Mouse (Mus musculus) left cerebral cortex, adult 11 months (tissue): ENCODE measurements around the gene Fanca.
A peak's percentile ranks its signal among the peaks of the same experiment; 100 is the strongest.

Source experiments
- DNase-seq: peaks from one replicate; pipeline ENCODE4 v3.0.0; 2022; ENCODE audit warnings: low spot score

Gene Fanca

DNA sequence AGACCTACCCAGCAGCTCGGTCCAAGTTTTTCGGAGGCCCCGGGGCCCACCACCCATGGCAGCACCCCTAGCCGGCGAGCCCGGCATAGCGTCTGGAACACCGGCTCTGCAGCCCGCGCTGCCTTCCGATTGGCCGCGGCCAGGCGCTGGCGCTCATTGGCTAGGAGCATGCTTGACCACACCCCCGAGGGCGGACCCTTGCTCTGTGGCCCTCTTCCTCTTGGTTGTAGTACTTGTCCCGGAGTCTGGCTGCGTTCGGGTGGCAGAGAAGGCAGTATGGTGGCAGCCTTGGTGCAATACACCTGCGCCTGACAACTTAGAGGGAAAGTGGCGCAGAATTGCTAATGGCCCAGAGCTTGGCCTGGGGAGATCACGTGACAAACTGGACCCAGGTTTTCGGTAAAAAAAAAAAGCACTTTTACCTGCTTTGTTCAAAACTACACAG, at the start of gene Fanca:
TSS of gene Fanca (minus strand) at position 110 of the 445 bp plus-strand sequence.
- DNase-seq: peak; percentile 82

GRCm38 (mm10) chr8:123361082-123361739, 42.8 kb upstream of the Fanca start:
- DNase-seq: peak; percentile 70

GRCm38 (mm10) chr8:123353216-123353615, 34.8 kb upstream of the Fanca start:
- no peak for DNase-seq

GRCm38 (mm10) chr8:123352786-123353185, 34.4 kb upstream of the Fanca start:
- DNase-seq: peak; percentile 55

- DNase-seq: no peak
These were observed 33.7 kb upstream of the Fanca start for GRCm38 (mm10) chr8:123352118-123352517.

DNA sequence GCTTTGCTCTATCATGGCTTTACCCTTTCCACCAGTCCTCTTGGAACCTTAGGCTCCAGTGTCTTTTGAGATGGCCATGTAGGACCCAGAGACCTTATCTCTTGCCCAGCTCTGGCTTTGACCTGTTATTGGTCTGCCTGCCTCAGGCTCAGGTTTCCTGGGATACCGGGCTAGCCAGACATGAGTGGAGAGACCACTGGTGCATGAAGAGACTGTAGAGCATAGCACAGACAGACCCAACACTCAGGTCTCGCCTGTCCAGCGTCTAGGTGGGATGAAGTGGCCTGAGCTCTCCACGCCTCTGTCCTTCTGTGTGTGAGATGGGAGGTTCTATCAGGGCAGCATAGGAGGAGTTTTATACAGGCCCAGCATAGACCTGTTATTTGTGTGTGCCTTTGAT, 30.7 kb upstream of the Fanca start:
- DNase-seq: no peak

DNA sequence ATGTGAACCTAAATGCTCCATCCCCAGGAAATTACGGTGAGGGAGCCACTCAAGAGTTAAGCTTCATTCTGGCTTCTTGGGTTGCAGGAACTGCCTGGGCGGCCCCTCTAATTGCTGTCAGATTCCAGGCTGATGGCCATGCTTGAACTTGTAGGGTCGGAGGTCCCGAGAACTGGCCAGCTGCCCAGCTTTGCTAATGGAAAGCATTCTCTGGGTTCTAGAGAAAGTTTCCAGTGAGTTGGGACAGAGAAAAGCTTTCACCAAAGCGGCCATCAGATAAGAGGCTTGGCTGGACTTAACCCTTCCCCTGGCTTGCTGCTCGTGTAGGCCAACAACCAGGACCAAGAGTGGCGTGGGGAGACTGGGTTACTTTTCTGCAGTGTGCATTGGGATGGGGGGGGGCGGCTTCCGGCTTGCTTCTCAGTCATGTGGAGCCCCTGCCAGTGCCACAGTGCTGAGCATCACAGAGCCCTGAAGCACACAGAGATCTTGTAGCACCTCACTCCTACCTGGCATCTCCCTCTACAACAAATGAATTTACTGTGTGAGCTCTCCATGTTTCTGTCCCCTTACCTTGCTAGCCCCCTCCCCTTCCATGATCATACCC, 30.0 kb upstream of the Fanca start:
- DNase-seq: no peak

- DNase-seq: no peak
These were observed 28.9 kb upstream of the Fanca start for GRCm38 (mm10) chr8:123347293-123347692.

GRCm38 (mm10) chr8:123345856-123346255, 27.5 kb upstream of the Fanca start:
- DNase-seq: no peak

- no peak for DNase-seq
These were observed 26.8 kb upstream of the Fanca start for GRCm38 (mm10) chr8:123345135-123345534.

GRCm38 (mm10) chr8:123343422-123343821, 25.0 kb upstream of the Fanca start:
- no peak for DNase-seq

DNA sequence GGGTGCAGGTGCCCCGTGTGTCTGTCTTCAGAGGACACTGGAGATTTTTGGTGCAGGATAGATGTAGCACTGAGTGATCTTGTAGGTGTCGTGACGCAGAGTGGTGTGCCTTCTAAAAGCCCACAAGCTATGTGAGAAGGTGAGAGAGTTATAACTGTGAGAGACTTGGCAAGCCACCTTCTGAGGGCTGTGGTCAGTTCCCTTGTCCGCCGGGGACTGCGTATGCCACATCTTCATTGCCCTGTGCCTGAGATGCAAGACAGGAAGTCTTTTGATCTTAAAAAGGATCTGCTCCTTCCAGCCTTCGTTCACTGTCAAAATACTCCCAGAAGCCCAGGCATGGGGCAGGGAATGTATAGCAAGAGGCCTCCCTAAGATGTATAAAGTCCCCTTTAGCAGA, 24.5 kb upstream of the Fanca start:
- DNase-seq: no peak

GRCm38 (mm10) chr8:123342253-123342652, 23.9 kb upstream of the Fanca start:
- DNase-seq: no peak

GRCm38 (mm10) chr8:123341040-123342015, 23.0 kb upstream of the Fanca start:
- no peak for DNase-seq

GRCm38 (mm10) chr8:123340071-123340470, 21.7 kb upstream of the Fanca start:
- DNase-seq: no peak

DNA sequence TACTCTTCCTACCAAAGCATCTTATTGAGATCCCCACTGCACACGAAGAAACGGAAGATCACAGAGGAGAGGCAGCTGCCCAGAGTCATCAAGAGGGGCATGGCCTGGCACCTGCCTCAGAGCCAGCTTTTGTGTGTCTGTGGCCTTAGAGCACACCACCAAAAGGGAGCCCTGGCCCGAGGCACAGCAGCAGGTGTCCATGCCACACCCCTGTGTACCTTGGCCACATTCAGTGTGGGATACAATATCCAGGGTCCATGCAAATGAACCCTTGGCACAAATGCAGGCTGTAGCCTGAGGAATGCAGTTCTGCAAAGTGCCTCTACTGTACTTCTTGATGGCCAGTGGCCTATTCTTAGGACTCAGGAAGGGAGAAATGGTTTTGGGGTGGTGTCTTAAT, 19.1 kb upstream of the Fanca start:
- no peak for DNase-seq

DNA sequence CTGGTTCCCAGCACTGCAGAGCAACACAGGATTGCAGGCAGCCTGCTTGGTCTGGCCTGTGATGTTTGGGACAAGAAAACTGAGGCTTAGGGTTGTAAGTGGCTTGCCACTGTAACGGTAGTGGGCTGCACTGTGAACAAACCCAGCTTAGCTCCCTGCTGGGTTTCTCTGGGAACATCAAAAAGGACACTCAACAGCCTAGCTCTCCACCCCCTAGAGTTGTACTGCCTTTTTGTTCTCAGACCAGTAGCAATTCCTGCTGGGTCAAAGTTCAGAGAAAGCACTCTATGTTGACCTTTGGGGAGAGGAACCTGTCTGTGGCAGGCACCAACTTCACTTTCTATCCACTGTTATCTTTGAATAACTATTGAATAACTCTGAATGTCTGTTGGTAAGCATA, 16.1 kb upstream of the Fanca start:
- DNase-seq: no peak

DNA sequence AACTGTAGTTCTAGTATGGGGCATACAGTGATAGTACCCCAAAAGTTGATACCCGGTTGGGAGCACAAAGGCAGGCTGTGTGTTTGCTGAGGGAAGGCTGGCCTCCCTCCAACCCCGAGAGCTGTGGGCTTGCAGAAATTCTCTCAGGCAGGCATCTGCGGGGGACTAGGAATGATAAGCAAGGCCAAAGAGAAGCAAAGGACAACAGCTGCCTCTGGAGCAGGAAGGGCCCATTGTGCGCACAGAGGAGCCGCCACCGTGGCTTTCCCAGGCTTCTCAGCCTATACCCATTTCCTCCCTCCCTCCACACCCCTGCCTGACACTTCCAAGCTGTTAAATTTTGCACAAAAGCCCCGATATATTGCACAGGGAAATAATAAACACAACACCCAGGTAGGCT, 15.5 kb upstream of the Fanca start:
- DNase-seq: no peak

DNA sequence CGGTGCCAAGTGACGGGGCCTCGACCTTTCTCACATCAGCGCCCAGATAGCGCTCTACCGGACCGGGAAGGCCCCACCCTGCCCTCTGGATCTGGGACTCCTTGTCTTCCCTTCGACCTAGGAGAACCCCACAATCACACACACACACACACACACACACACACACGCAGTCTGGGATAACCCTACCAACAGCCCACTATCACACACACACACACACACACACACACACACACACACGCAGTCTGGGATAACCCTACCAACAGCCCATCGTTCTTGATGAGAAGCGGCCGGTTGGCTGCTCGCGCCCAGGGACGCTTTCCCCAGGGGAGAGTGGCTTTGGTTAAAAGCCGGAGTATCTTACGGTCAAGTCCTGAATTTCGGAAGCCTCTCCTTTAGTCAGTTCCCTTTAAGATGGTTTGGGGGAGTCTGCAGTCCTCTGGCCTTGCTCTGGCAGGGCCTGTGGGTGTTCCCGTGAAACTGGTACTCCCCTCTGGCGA, 14.8 kb upstream of the Fanca start:
- no peak for DNase-seq

DNA sequence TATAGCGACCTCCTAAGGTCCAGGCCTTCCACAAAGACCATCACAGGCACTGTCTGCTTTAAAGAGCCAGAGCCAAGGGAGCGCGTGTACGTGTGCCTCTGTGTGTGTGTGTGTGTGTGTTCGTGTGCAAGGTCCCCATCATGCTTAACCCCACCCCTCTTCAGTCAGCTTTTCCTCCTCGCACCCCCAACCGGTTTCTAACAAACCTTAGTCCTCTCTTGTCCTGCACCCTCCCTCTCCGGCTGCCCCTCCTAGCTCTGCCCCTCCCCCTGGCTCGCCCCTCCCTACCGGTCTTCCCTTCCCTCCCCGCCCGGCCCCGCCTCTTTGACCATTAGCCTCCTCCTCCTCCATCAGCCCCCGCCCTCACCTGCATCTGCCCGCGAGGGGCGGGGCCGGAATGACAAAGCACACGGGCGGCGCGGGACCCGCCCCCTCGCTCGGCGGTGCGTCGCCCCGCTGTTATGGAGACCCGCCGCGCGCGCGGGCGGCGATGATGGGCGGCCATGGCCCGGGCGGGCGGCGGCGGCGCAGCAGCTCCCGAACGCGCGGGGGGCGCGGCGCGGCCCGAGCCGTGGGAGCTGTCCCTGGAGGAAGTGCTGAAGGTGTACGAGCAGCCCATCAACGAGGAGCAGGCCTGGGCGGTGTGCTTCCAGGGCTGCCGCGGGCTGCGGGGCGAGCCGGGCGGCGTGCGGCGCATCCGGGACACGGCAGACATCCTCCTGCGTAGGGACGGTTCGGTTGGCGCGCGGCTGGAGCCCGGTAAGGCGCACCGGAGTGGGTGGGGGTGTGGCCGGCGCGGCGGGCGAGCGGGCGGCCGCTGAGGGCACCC, 14.1 kb upstream of the Fanca start, which contains the start of gene Spire2:
TSS of gene Spire2 (plus strand) at position 452 of the 829 bp plus-strand sequence.
- DNase-seq: peak; percentile 39

- DNase-seq: no peak
These were observed 13.4 kb upstream of the Fanca start for GRCm38 (mm10) chr8:123331810-123332209.

- no peak for DNase-seq
These were observed 12.9 kb upstream of the Fanca start for GRCm38 (mm10) chr8:123331301-123331700.
